Comparison of ENCODE assay signal across 22 mouse cellular contexts in genomic region chr14:76266249-76266648, GRCm38 (mm10).
A peak's percentile ranks its signal among the peaks of the same experiment; 100 is the strongest.
DNase-seq lines count a peak whose midpoint lies in the region; ATAC-seq and TF ChIP-seq lines count a peak whose summit lies in the region.
"Had no signal": no experiment of that assay in that cellular context is flagged by ENCODE, and none has a peak within 500 bp of the region (broad histone marks: within the 10 kb centered on the region; RNA-seq: fewer than 3 reads in every experiment).

No protein-coding gene starts in this region.

- no peaks in the 10 kb centered on the region for H3K27me3 ChIP-seq in kidney, embryonic 16.5 days (ENCODE audit: insufficient read depth, low read length)
- no peaks in the 10 kb centered on the region for H3K27me3 ChIP-seq in midbrain, postnatal 0 days (ENCODE audit: insufficient read depth, low read length)
- no peaks in the 10 kb centered on the region for H3K27me3 ChIP-seq in midbrain, embryonic 16.5 days (ENCODE audit: control insufficient read depth, insufficient read depth, low read depth, low read length)
- no peaks in the 10 kb centered on the region for H3K27me3 ChIP-seq in limb, embryonic 10.5 days (ENCODE audit: low read depth, poor library complexity, severe bottlenecking)
- H3K27me3 ChIP-seq: embryonic facial prominence, embryonic 13.5 days; forebrain, embryonic 15.5 days; liver, embryonic 13.5 days; midbrain, embryonic 12.5 days; neural tube, embryonic 13.5 days had no signal

- no peak for DNase-seq in kidney, adult 18-20 months
- no peak for DNase-seq in midbrain, postnatal 0 days (ENCODE audit: low spot score)
- peak; percentile 46 for DNase-seq in ZHBTc4 (ENCODE audit: low read depth, low spot score)
- no peak for DNase-seq in limb, embryonic 10.5 days (ENCODE audit: low spot score)
- no peak for DNase-seq in adrenal gland, adult 18-20 months (ENCODE audit: low spot score in 2 of 2)
- DNase-seq: adrenal gland, postnatal 10 days; cerebellum, adult 11 months; cerebellum, postnatal 10 days; kidney, postnatal 10 days; liver, embryonic 13.5 days; lung, postnatal 10 days; right cerebral cortex, adult 18-20 months; thymus, adult 18-20 months; thymus, postnatal 4 days had no signal

- H3K9ac ChIP-seq in kidney, embryonic 16.5 days (replicated peaks; ENCODE audit: low read length): no peak overlapping the region
- H3K9ac ChIP-seq in midbrain, postnatal 0 days (replicated peaks; ENCODE audit: low read length, poor library complexity, severe bottlenecking): no peak overlapping the region
- no peak overlapping the region for H3K9ac ChIP-seq in midbrain, embryonic 16.5 days (ENCODE audit: low read depth, low read length)
- H3K9ac ChIP-seq: embryonic facial prominence, embryonic 13.5 days; forebrain, embryonic 15.5 days; liver, embryonic 13.5 days; midbrain, embryonic 12.5 days; neural tube, embryonic 13.5 days had no signal

- WGBS in kidney, embryonic 16.5 days: 89% methylated on average over 4 of the region's 4 CpGs
- WGBS in midbrain, postnatal 0 days: 88% methylated on average over 4 of the region's 4 CpGs
- WGBS in midbrain, embryonic 16.5 days: 92% methylated on average over 4 of the region's 4 CpGs
- WGBS in limb, embryonic 10.5 days: 81% methylated on average over 4 of the region's 4 CpGs

- H3K27ac ChIP-seq in kidney, embryonic 16.5 days (ENCODE audit: low read length): peak overlapping the region; percentile 31; the same call in 1 of the 2 replicates
- H3K27ac ChIP-seq in midbrain, postnatal 0 days (ENCODE audit: low read depth, low read length): no peak overlapping the region
- H3K27ac ChIP-seq in midbrain, embryonic 16.5 days (ENCODE audit: low read length): no peak overlapping the region
- H3K27ac ChIP-seq in limb, embryonic 10.5 days: no peak overlapping the region
- H3K27ac ChIP-seq: embryonic facial prominence, embryonic 13.5 days; forebrain, embryonic 15.5 days; heart, embryonic 10.5 days; liver, embryonic 13.5 days; midbrain, embryonic 12.5 days; neural tube, embryonic 13.5 days had no signal

- H3K4me1 ChIP-seq in kidney, embryonic 16.5 days (ENCODE audit: insufficient read depth, low read length): no peaks in the 10 kb centered on the region
- H3K4me1 ChIP-seq in midbrain, postnatal 0 days (ENCODE audit: insufficient read depth, low read length): no peaks in the 10 kb centered on the region
- no peaks in the 10 kb centered on the region for H3K4me1 ChIP-seq in midbrain, embryonic 16.5 days (ENCODE audit: control insufficient read depth, insufficient read depth, low read length)
- H3K4me1 ChIP-seq in limb, embryonic 10.5 days: no peaks in the 10 kb centered on the region
- H3K4me1 ChIP-seq: embryonic facial prominence, embryonic 13.5 days; forebrain, embryonic 15.5 days; heart, embryonic 10.5 days; liver, embryonic 13.5 days; neural tube, embryonic 13.5 days had no signal

- H3K4me3 ChIP-seq in kidney, embryonic 16.5 days (ENCODE audit: low read length): no peak overlapping the region
- no peak overlapping the region for H3K4me3 ChIP-seq in midbrain, postnatal 0 days (ENCODE audit: low read depth, low read length)
- no peak overlapping the region for H3K4me3 ChIP-seq in midbrain, embryonic 16.5 days (ENCODE audit: low read depth, low read length)
- no peak overlapping the region for H3K4me3 ChIP-seq in limb, embryonic 10.5 days
- H3K4me3 ChIP-seq: embryonic facial prominence, embryonic 13.5 days; forebrain, embryonic 15.5 days; heart, embryonic 10.5 days; liver, embryonic 13.5 days; midbrain, embryonic 12.5 days; neural tube, embryonic 13.5 days had no signal

- peaks cover 4% of the 10 kb centered on the region; the same call in 1 of the 2 replicates for H3K9me3 ChIP-seq in kidney, embryonic 16.5 days (ENCODE audit: low read length)
- H3K9me3 ChIP-seq in midbrain, postnatal 0 days (ENCODE audit: low read length): no peaks in the 10 kb centered on the region
- no peaks in the 10 kb centered on the region for H3K9me3 ChIP-seq in midbrain, embryonic 16.5 days (replicated peaks; ENCODE audit: control insufficient read depth, low read length, poor library complexity, severe bottlenecking)
- no peaks in the 10 kb centered on the region for H3K9me3 ChIP-seq in limb, embryonic 10.5 days (replicated peaks)
- H3K9me3 ChIP-seq: embryonic facial prominence, embryonic 13.5 days; forebrain, embryonic 15.5 days; heart, embryonic 10.5 days; neural tube, embryonic 13.5 days had no signal

- no peaks in the 10 kb centered on the region for H3K36me3 ChIP-seq in kidney, embryonic 16.5 days (ENCODE audit: insufficient read depth, low read length)
- H3K36me3 ChIP-seq in midbrain, postnatal 0 days (ENCODE audit: insufficient read depth, low read length): no peaks in the 10 kb centered on the region
- H3K36me3 ChIP-seq in midbrain, embryonic 16.5 days (ENCODE audit: control insufficient read depth, insufficient read depth, low read length): no peaks in the 10 kb centered on the region
- H3K36me3 ChIP-seq in limb, embryonic 10.5 days: no peaks in the 10 kb centered on the region
- H3K36me3 ChIP-seq: embryonic facial prominence, embryonic 13.5 days; forebrain, embryonic 15.5 days; heart, embryonic 10.5 days; liver, embryonic 13.5 days; midbrain, embryonic 12.5 days; neural tube, embryonic 13.5 days had no signal

- TF ChIP-seq CTCF in midbrain, postnatal 0 days (IDR thresholded peaks at IDR 0.05): peak; percentile 32

- ATAC-seq in kidney, embryonic 16.5 days (ENCODE audit: low FRiP score, low TSS enrichment): no peak
- ATAC-seq in midbrain, postnatal 0 days (ENCODE audit: low FRiP score): no peak
- ATAC-seq in midbrain, embryonic 16.5 days: no peak
- ATAC-seq: forebrain, embryonic 15.5 days; inflammation-experienced regulatory T-cells, adult 6 months had no signal

- H3K4me2 ChIP-seq in kidney, embryonic 16.5 days (replicated peaks; ENCODE audit: low read depth, low read length): no peak overlapping the region
- H3K4me2 ChIP-seq in midbrain, postnatal 0 days (ENCODE audit: low read depth, low read length, poor library complexity, severe bottlenecking): no peak overlapping the region
- no peak overlapping the region for H3K4me2 ChIP-seq in midbrain, embryonic 16.5 days (ENCODE audit: low read length)
- H3K4me2 ChIP-seq: embryonic facial prominence, embryonic 13.5 days; forebrain, embryonic 15.5 days; liver, embryonic 13.5 days; midbrain, embryonic 12.5 days; neural tube, embryonic 13.5 days had no signal
